Mouse (Mus musculus) large intestine, adult 2 months (tissue): Measurements from ENCODE around the gene Neurog1. TPM values are rescaled to one million over a fixed set of nuclear protein-coding genes. Genes with fewer than 3 reads are reported as not detected.

Experiments
- DNase-seq: peaks from one replicate; pipeline ENCODE4 v3.0.0-alpha.2; 2012; ENCODE audit warnings: low read depth, low spot score
- WGBS: fragments of 180-500 bp; shearing (Covaris S2); methylation state at CpG from one replicate; pipeline ENCODE4 v1.1.7; 2018; 5-methylcytosine and 5-hydroxymethylcytosine counted together
- polyA plus RNA-seq: library from polyadenylated mRNA; depleted of rRNA; stranded (reverse); fragments of >200 nt; gene quantifications from 2 replicates; pipeline ENCODE4 v1.2.3, GENCODE M21; 2012; rRNA removed

The Neurog1 gene
- polyA plus RNA-seq: not detected in 2 replicates

- no peak for DNase-seq
Observed at GRCm38 (mm10) chr13:56251924-56252619, at the start of gene Neurog1. Neurog1 (minus strand) TSS chr13:56252163.

GRCm38 (mm10) chr13:56299336-56299735 is 47.4 kb upstream of the Neurog1 start:
- no peak for DNase-seq
- 92% methylated on average over 11 of the region's 11 CpGs for WGBS

More at GRCm38 (mm10) chr13:56251924-56252619, at the start of gene Neurog1:
- WGBS: 2% methylated on average over 62 of the region's 65 CpGs

GRCm38 (mm10) chr13:56296659-56297020 is 44.7 kb upstream of the Neurog1 start:
- no peak for DNase-seq
- WGBS: 10% methylated on average over 8 of the region's 8 CpGs

GRCm38 (mm10) chr13:56295943-56296658 is 44.1 kb upstream of the Neurog1 start, which contains the start of gene Cxcl14:
Cxcl14 (minus strand) TSS chr13:56296551.
- 2% methylated on average over 76 of the region's 76 CpGs for WGBS
- no peak for DNase-seq

- no peak for DNase-seq
- WGBS: 8% methylated on average over 13 of the region's 13 CpGs
Observed at GRCm38 (mm10) chr13:56295586-56295942, 43.6 kb upstream of the Neurog1 start.

GRCm38 (mm10) chr13:56294908-56295307 is 42.9 kb upstream of the Neurog1 start:
- DNase-seq: no peak
- WGBS: 19% methylated on average over 10 of the region's 10 CpGs

GRCm38 (mm10) chr13:56289998-56290397 is 38.0 kb upstream of the Neurog1 start:
- DNase-seq: no peak
- 80% methylated on average over 6 of the region's 6 CpGs for WGBS

- no peak for DNase-seq
- WGBS: 73% methylated on average over 11 of the region's 11 CpGs
Observed at GRCm38 (mm10) chr13:56289261-56289660, 37.3 kb upstream of the Neurog1 start.

- WGBS: 34% methylated on average over 4 of the region's 4 CpGs
- no peak for DNase-seq
Observed at GRCm38 (mm10) chr13:56288601-56289000, 36.6 kb upstream of the Neurog1 start.

- DNase-seq: no peak
- WGBS: 85% methylated on average over 9 of the region's 9 CpGs
Observed at GRCm38 (mm10) chr13:56287091-56287490, 35.1 kb upstream of the Neurog1 start.

GRCm38 (mm10) chr13:56283321-56283720 is 31.4 kb upstream of the Neurog1 start:
- 93% methylated on average over 13 of the region's 13 CpGs for WGBS
- DNase-seq: no peak

GRCm38 (mm10) chr13:56280356-56280755 is 28.4 kb upstream of the Neurog1 start:
- WGBS: 76% methylated on average over 6 of the region's 6 CpGs
- DNase-seq: no peak

GRCm38 (mm10) chr13:56279439-56279838 is 27.5 kb upstream of the Neurog1 start:
- WGBS: 12% methylated on average over 8 of the region's 8 CpGs
- peak; percentile 29 for DNase-seq

- DNase-seq: no peak
- 30% methylated on average over 2 of the region's 2 CpGs for WGBS
Observed at GRCm38 (mm10) chr13:56275171-56275570, 23.2 kb upstream of the Neurog1 start.

- no peak for DNase-seq
Observed at GRCm38 (mm10) chr13:56270124-56270523, 18.2 kb upstream of the Neurog1 start.

GRCm38 (mm10) chr13:56267396-56267795 is 15.4 kb upstream of the Neurog1 start:
- no peak for DNase-seq

More at GRCm38 (mm10) chr13:56270124-56270523, 18.2 kb upstream of the Neurog1 start:
- 55% methylated on average over 13 of the region's 13 CpGs for WGBS

GRCm38 (mm10) chr13:56266435-56266834 is 14.5 kb upstream of the Neurog1 start:
- 35% methylated on average over 8 of the region's 8 CpGs for WGBS
- DNase-seq: no peak

More at GRCm38 (mm10) chr13:56267396-56267795, 15.4 kb upstream of the Neurog1 start:
- WGBS: 86% methylated on average over 4 of the region's 4 CpGs

- no peak for DNase-seq
- 57% methylated on average over 5 of the region's 5 CpGs for WGBS
Observed at GRCm38 (mm10) chr13:56265661-56266060, 13.7 kb upstream of the Neurog1 start.

GRCm38 (mm10) chr13:56262269-56262668 is 10.3 kb upstream of the Neurog1 start:
- 48% methylated on average over 4 of the region's 4 CpGs for WGBS
- no peak for DNase-seq

- no peak for DNase-seq
- WGBS: 5% methylated on average over 17 of the region's 17 CpGs
Observed at GRCm38 (mm10) chr13:56260344-56260780, 8.4 kb upstream of the Neurog1 start.

GRCm38 (mm10) chr13:56259926-56260250 is 7.9 kb upstream of the Neurog1 start:
- WGBS: 3% methylated on average over 5 of the region's 5 CpGs
- no peak for DNase-seq
